Mouse (Mus musculus) olfactory bulb, adult 2 months (tissue): ENCODE results near the gene Pdcd11. TPM values are rescaled to one million over a fixed set of nuclear protein-coding genes. Genes with fewer than 3 reads are reported as not detected.

Source experiments
- H3K27ac ChIP-seq: fragments of 200-500 bp; 2 replicates; pipeline ENCODE4 v1.5.1; 2012; ENCODE audit warnings: low read depth, low read length; ENCODE audit not compliant: insufficient read depth
- H3K4me1 ChIP-seq: fragments of 200-500 bp; 2 replicates; pipeline ENCODE4 v1.6.1; 2012; ENCODE audit warnings: low read length; ENCODE audit not compliant: control insufficient read depth, insufficient read depth
- H3K4me3 ChIP-seq: fragments of 200-500 bp; 2 replicates; pipeline ENCODE4 v1.5.1; 2012; ENCODE audit warnings: mild to moderate bottlenecking, low read depth, low read length, moderate library complexity; ENCODE audit not compliant: insufficient read depth
- CTCF ChIP-seq: fragments of 200-500 bp; IDR thresholded peaks from 2 replicates; pipeline ENCODE4 v1.5.1; 2012; ENCODE audit warnings: low read depth, mild to moderate bottlenecking, low read length, moderate library complexity; ENCODE audit not compliant: insufficient read depth
- POLR2A ChIP-seq: fragments of 200-500 bp; IDR thresholded peaks from 2 replicates; pipeline ENCODE4 v1.6.1; 2012; ENCODE audit warnings: mild to moderate bottlenecking, low read depth, low read length, moderate library complexity; ENCODE audit not compliant: insufficient read depth
- WGBS: fragments of 180-500 bp; shearing (Covaris S2); methylation state at CpG from one replicate; pipeline ENCODE4 v1.1.7; 2018; 5-methylcytosine and 5-hydroxymethylcytosine counted together
- polyA plus RNA-seq: library from polyadenylated mRNA; stranded (reverse); fragments of >200 nt; gene quantifications from 2 replicates; pipeline ENCODE4 v1.2.4, GENCODE M21; 2012; ENCODE audit warnings: low replicate concordance; ENCODE audit not compliant: missing spikeins, insufficient read depth, insufficient read length

The Pdcd11 gene
- polyA plus RNA-seq, 1 experiment = not detected

DNA sequence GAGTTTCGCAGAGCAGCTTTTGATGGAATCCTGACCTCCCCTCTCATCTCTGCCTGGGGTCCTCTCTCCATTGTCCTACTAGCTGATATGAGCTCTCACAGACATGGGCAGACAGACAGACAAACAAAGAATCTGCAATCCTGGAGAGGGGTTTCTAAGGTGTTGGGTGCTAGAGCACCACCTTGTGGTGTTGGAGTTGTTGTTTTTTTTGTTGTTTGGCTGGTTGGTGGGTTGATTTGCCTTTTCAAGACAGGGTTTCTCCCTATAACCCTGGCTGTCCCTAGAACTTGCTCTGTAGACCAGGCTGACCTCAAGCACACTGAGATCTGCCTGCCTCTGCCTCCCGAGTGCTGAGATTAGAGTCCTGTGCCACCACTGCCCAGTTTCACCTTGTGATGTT lies 84.9 kb downstream of the Pdcd11 start:
- Histone ChIP-seq H3K27ac (no peak overlapping the region), H3K4me1 (peaks cover 7% of the 10 kb centered on the region), H3K4me3 (no peak overlapping the region)
- 73% methylated on average over 2 of the region's 2 CpGs for WGBS
- no peak for TF ChIP-seq POLR2A
- no peak for TF ChIP-seq CTCF

DNA sequence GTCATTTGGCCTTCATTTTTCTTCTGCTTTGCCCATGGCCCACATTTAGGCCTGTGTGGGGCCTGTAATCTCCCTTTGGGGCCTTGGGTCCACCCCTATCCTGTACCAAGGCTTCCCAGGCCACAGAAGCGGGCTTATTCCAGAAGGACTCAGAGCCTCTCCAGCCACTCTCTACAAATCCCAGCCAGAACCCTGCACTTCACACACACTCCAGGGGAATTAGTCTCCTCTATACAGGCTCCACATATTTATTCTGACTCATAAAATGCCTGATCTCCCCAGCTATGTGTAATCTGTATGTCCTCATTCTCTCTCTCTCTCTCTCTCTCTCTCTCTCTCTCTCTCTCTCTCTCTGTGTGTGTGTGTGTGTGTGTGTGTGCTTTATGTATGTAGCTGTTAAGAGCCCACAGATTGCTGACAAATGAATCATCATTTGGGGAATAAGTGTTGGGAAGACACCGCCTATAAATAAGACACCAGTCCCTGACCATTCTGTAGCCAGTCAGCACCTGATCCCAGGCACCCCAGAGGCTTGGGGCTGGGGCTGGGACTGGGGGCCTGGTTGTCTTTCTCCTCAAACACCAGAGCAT lies 86.4 kb downstream of the Pdcd11 start:
- no peak overlapping the region for H3K4me3 ChIP-seq
- TF ChIP-seq CTCF = no peak
- no peak for TF ChIP-seq POLR2A
- H3K4me1 ChIP-seq = peaks cover 7% of the 10 kb centered on the region
- H3K27ac ChIP-seq = no peak overlapping the region
- WGBS = 72% methylated on average over 2 of the region's 2 CpGs

DNA sequence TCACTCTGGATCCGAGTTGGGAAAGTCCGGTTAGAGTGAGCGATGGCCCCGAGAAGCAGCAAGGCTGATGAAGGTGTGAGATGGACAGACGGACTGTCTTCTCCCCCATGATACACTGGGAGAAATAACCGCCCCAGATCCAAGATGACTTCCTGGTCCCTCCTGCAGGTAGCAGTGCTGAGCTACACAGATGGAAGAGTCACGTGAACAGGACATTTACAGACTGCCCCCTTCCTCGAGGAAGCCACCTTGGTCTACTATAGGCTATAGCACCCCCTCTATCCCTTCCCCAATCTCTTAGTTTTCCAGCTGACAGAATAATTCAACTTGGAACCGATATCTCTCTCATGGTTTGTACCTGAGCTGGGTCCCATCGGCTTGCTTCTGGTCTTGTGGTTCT lies 87.4 kb downstream of the Pdcd11 start:
- 34% methylated on average over 10 of the region's 10 CpGs for WGBS
- Histone ChIP-seq H3K27ac (no peak overlapping the region), H3K4me1 (peaks cover 7% of the 10 kb centered on the region), H3K4me3 (no peak overlapping the region)
- TF ChIP-seq CTCF = no peak
- TF ChIP-seq POLR2A = no peak

GRCm38 (mm10) chr19:47178431-47179271 lies 88.1 kb downstream of the Pdcd11 start, which contains the start of gene Neurl1a:
Gene Neurl1a (plus strand): TSS chr19:47178820.
- H3K4me1 ChIP-seq = peaks cover 7% of the 10 kb centered on the region
- H3K27ac ChIP-seq = no peak within 1 kb of the TSS
- H3K4me3 ChIP-seq = peak within 1 kb of the TSS; percentile 69
- WGBS = 1% methylated on average over 97 of the region's 98 CpGs
- no peak for TF ChIP-seq POLR2A
- TF ChIP-seq CTCF = no peak

- peaks cover 12% of the 10 kb centered on the region for H3K4me1 ChIP-seq
- H3K27ac ChIP-seq = no peak overlapping the region
- TF ChIP-seq CTCF (no peak), POLR2A (no peak)
- H3K4me3 ChIP-seq = peak overlapping the region; percentile 69
- 1% methylated on average over 42 of the region's 42 CpGs for WGBS
Observed at GRCm38 (mm10) chr19:47179272-47179809, 88.8 kb downstream of the Pdcd11 start.

DNA sequence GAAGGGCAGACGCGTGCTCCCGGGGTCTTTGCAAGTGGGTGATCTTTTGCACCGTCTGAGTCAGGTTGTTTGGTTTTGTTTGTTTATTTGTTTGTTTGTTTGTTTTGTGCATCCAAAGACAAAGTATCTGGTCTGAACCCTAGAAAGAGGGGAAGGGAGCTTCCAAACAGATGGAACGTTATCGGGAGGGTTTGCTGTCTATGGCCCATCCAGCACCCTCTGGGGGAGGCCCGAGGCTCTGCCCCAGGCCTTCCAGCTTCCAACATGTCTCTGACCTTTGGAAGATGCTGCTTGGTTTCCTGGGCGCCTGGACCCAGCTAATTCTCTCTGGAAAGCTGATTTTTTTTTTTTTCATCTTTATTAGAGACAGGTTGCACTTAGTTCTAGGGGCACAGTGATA lies 89.4 kb downstream of the Pdcd11 start:
- H3K27ac ChIP-seq = no peak overlapping the region
- WGBS = 21% methylated on average over 8 of the region's 8 CpGs
- TF ChIP-seq CTCF (no peak), POLR2A (no peak)

More for the DNA sequence above, 89.4 kb downstream of the Pdcd11 start:
- peaks cover 13% of the 10 kb centered on the region for H3K4me1 ChIP-seq
- H3K4me3 ChIP-seq = peak overlapping the region; percentile 69

Other genes starting within 250 kb of the Pdcd11 start
- not detected in 2 replicates for gene Ina, start 76.1 kb upstream of the Pdcd11 start, polyA plus RNA-seq
- gene Nt5c2, start 75.6 kb upstream of the Pdcd11 start, polyA plus RNA-seq = not detected in 2 replicates
- gene Pcgf6, start 39.9 kb upstream of the Pdcd11 start, polyA plus RNA-seq = not detected in 2 replicates
- not detected in 2 replicates for gene Taf5, start 23.0 kb upstream of the Pdcd11 start, polyA plus RNA-seq
- not detected in 2 replicates for gene Usmg5, start 121 bp upstream of the Pdcd11 start, polyA plus RNA-seq
- not detected in 2 replicates for gene Calhm2, start 47.5 kb downstream of the Pdcd11 start, polyA plus RNA-seq
- gene Calhm1, start 53.5 kb downstream of the Pdcd11 start, polyA plus RNA-seq = not detected in 2 replicates
- gene Calhm3, start 67.0 kb downstream of the Pdcd11 start, polyA plus RNA-seq = not detected in 2 replicates
- not detected in 2 replicates for gene Neurl1a, start 88.1 kb downstream of the Pdcd11 start, polyA plus RNA-seq